Mouse (Mus musculus): Measurements from ENCODE around the gene Tmed9. TPM values are rescaled to one million over a fixed set of nuclear protein-coding genes. Genes with fewer than 3 reads are reported as not detected.
"Not testable (repeated sequence)": the region's sequence is repeated elsewhere in the genome, so short reads cannot be mapped to it uniquely, and the experiment has no call there.

The Tmed9 gene
- polyA plus RNA-seq, 1 experiment from 2014 or later = 98.0 TPM

DNA sequence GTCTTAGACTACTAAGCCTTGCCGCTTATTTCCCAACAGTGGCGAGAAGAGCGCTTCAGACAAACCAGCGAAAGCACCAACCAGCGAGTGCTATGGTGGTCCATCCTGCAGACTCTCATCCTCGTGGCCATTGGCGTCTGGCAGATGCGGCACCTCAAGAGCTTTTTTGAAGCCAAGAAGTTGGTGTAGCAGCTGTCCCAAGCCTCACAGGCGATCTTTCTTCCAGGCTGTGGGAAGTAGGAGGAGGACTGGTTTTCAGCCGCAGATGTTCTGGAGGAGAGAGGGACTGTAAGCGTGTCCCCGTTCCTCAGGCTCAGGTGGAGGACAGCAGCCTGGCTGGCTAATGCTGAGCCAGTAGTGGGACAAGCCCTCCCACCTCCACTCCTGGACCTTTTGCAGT lies 23.3 kb downstream of the Tmed9 start:
- no peaks in the 10 kb centered on the region for H3K9me3 ChIP-seq
- no peak for ATAC-seq (ENCODE audit: low FRiP score, low read depth)

DNA sequence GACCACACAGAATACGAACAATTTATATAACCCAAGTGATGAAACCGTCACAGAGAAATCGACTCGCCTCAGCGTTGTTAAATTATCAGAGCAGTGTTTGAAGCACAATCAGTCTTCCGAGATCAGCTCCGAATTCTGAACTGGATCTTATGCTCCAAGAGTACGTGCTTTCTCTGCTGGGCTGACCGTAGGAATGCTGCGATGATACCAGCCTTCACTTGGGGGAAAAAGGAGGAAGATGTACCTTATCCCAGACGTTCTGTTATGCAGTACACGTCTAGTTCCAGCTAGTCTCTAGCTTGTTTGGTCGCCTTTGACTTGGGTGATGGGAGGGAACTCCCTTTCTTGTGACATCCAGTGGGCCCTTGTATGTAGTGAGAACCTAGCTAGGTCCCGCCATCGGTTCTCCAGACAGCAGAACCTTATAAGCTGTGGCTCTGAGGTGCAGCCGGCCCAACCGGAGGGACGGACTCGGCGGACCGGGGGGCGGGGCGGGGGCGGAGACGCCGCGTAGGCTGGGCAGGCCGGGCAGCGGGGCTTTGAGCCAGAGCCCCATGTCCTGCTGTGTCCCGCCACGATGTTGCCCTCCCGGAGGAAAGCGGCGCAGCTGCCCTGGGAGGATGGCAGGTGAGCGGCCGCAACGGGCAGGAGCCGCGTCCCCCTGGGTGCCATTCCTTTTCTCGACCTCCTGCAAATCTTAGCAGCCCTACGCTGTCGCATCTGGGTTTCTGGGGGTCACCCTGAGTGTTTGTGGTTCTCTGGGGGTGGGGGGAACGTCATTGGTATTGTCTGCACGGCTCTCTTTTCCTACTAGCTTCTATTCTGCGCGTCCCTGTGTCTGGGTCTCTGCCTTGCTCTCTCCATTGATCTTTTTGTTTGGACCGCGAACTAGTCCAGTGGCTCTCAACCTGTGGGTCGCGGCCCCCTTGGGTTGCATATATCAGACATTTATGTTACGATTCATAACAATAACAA lies 26.3 kb downstream of the Tmed9 start, which contains the start of gene B4galt7:
B4galt7 (plus strand) TSS at position 331 of the 975 bp plus-strand sequence.
- peak within 1 kb of the TSS; percentile 83 for H3K4me2 ChIP-seq
- no peaks in the 10 kb centered on the region for H3K27me3 ChIP-seq
- WGBS = 10% methylated on average over 51 of the region's 51 CpGs
- H3K27ac ChIP-seq (replicated peaks) = peak within 1 kb of the TSS; percentile 78
- H3K4me3 ChIP-seq = peak within 1 kb of the TSS; percentile 86
- peaks cover 34% of the 10 kb centered on the region for H3K4me1 ChIP-seq (replicated peaks)
- peak within 1 kb of the TSS; percentile 88 for H3K9ac ChIP-seq
- peaks cover 39% of the 10 kb centered on the region for H3K36me3 ChIP-seq
- H3K9me3 ChIP-seq = no peaks in the 10 kb centered on the region
- peak; percentile 91 for ATAC-seq (ENCODE audit: low FRiP score, low read depth)

More for the DNA sequence above, 23.3 kb downstream of the Tmed9 start:
- Histone ChIP-seq H3K4me2 (no peak overlapping the region), H3K27ac (replicated peaks) (no peak overlapping the region), H3K4me3 (no peak overlapping the region), H3K36me3 (peaks cover 36% of the 10 kb centered on the region), H3K27me3 (no peaks in the 10 kb centered on the region), H3K9ac (no peak overlapping the region), H3K4me1 (replicated peaks) (peaks cover 45% of the 10 kb centered on the region)
- 96% methylated on average over 12 of the region's 12 CpGs for WGBS

DNA sequence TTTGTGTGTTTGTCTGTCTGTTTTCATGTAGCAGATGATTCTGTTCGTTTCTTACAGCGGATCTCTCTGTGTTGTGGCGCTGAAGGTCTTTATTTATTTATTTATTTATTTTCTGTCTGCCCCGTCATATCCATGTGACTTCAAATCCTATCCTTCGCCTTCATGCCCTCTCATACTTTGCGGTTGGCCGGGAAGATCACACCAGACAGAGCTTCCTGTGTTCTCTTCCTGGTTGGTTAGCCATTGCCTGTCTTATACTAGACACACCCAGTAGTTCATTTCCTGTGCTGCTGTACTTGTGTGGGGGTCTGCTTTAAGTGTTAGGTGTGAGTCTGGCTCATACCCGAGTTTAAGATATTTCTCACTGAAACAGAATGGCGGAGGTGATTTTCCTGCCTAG lies 27.1 kb downstream of the Tmed9 start:
- peak overlapping the region; percentile 88 for H3K9ac ChIP-seq
- H3K4me3 ChIP-seq = peak overlapping the region; percentile 86
- H3K4me2 ChIP-seq = peak overlapping the region; percentile 83
- peaks cover 31% of the 10 kb centered on the region for H3K36me3 ChIP-seq
- no peaks in the 10 kb centered on the region for H3K27me3 ChIP-seq
- H3K9me3 ChIP-seq = no peaks in the 10 kb centered on the region
- peak; percentile 37; the same call in 1 of the 2 replicates for ATAC-seq (ENCODE audit: low FRiP score, low read depth)
- WGBS = 16% methylated on average over 9 of the region's 9 CpGs
- peaks cover 28% of the 10 kb centered on the region for H3K4me1 ChIP-seq (replicated peaks)
- H3K27ac ChIP-seq (replicated peaks) = peak overlapping the region; percentile 78

DNA sequence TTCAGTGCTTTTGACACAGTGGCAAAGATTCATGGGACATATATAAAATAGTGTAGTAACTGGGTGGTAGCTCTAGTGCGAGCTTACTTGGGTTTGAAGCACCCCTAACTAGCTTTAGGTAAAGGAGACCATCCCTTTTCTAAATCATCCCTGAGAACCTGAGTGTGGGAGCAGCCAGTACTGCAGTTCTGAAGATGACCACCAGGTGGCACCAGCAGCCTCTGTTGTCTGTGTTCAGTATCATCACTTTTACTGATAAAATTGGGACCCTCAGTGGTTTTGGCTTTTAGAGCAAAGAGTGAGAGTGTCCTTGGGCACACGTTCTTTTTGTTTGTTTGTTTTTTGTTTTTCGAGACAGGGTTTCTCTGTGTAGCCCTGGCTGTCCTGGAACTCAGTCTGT lies 28.1 kb downstream of the Tmed9 start:
- Histone ChIP-seq H3K4me3 (peak overlapping the region; percentile 86; the same call in 1 of the 2 replicates), H3K9ac (no peak overlapping the region), H3K27me3 (no peaks in the 10 kb centered on the region), H3K9me3 (no peaks in the 10 kb centered on the region), H3K27ac (replicated peaks) (no peak overlapping the region), H3K4me2 (peak overlapping the region; percentile 83), H3K36me3 (peaks cover 23% of the 10 kb centered on the region), H3K4me1 (replicated peaks) (peaks cover 28% of the 10 kb centered on the region)
- 10% methylated on average over 3 of the region's 3 CpGs for WGBS
- no peak for ATAC-seq (ENCODE audit: low FRiP score, low read depth)

DNA sequence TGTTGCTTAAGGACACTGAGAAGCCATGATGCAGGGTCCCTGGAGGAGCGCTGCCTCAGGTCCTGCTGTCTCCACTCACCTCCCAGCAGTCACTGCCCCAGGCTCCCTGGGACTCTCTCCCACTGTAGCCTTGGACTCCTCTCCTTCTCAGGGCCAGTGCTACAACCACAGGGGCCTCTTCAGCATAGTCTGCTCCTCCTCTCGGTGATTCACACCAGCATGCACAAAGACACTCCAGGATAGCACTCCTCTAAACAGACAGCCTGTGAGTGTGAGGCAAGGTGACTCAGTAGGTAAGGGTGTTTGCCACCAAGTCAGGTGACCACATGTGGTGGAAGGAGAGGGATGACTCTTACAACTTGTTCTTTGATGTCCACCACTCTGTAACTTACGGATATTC lies 31.1 kb downstream of the Tmed9 start:
- H3K9ac ChIP-seq = no peak overlapping the region
- ATAC-seq (ENCODE audit: low FRiP score, low read depth) = no peak
- H3K9me3 ChIP-seq = no peaks in the 10 kb centered on the region
- peaks cover 24% of the 10 kb centered on the region for H3K4me1 ChIP-seq (replicated peaks)
- WGBS = 91% methylated on average over 3 of the region's 3 CpGs
- no peaks in the 10 kb centered on the region for H3K27me3 ChIP-seq
- H3K4me2 ChIP-seq = no peak overlapping the region
- peaks cover 25% of the 10 kb centered on the region for H3K36me3 ChIP-seq
- no peak overlapping the region for H3K27ac ChIP-seq (replicated peaks)
- H3K4me3 ChIP-seq = no peak overlapping the region

DNA sequence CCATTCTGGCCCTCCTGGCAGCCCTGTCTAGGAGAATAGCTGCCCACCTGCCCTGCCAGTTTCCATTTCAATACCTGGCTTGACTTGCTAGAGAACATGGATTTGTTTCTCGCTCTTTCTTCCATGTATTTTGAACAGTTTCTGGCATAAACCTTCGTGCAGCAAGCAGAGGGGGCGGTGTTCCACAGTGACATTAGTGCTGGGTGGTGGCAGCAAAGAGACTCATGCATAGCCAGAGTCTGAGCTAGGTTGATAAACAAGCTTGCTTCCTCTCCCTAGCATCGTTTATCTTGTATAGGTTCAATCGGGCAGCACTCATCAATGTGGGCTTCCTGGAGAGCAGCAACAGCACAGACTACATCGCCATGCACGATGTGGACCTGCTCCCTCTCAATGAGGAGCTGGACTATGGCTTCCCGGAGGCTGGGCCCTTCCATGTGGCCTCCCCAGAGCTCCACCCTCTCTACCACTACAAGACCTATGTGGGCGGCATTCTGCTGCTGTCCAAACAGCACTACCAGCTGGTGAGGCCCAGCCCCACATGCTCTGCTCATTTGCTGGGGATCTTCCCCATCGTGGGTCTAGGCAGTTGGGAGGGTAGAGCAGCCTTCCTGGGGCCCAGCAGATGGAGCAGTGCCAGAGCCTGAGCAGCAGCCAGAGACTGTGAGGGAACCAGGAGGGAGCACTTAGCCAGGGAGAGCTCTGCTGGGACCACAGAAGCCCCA lies 33.5 kb downstream of the Tmed9 start:
- H3K36me3 ChIP-seq = peaks cover 33% of the 10 kb centered on the region
- H3K4me3 ChIP-seq = no peak overlapping the region
- no peak overlapping the region for H3K27ac ChIP-seq (replicated peaks)
- no peak overlapping the region for H3K9ac ChIP-seq
- H3K4me1 ChIP-seq (replicated peaks) = peaks cover 5% of the 10 kb centered on the region
- no peak for ATAC-seq (ENCODE audit: low FRiP score, low read depth)
- H3K9me3 ChIP-seq = no peaks in the 10 kb centered on the region
- 81% methylated on average over 10 of the region's 10 CpGs for WGBS
- no peak overlapping the region for H3K4me2 ChIP-seq
- no peaks in the 10 kb centered on the region for H3K27me3 ChIP-seq

DNA sequence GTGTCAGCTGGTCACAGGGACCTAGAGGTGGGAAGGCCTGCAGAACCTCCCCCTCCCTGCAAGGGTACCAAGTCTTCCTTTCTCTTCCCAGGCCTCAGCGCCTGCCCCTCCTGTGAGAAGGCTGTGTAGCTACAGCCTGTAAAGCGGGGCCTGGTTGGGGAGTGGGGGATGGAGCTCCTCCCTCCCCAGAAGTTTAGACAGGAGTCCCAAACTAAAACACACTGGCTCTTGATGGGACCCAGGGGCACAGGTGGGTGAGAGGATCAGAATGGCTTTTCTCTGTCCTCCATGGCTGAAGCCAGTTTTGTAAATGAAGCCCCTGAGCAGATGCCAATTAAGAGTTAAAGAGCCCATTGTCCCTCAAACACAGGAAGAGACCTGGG lies 34.1 kb downstream of the Tmed9 start:
- WGBS = 91% methylated on average over 2 of the region's 2 CpGs
- Histone ChIP-seq H3K27ac (replicated peaks) (no peak overlapping the region), H3K36me3 (peaks cover 33% of the 10 kb centered on the region), H3K27me3 (no peaks in the 10 kb centered on the region), H3K4me2 (no peak overlapping the region), H3K4me1 (replicated peaks) (no peaks in the 10 kb centered on the region), H3K4me3 (no peak overlapping the region), H3K9ac (no peak overlapping the region), H3K9me3 (no peaks in the 10 kb centered on the region)
- ATAC-seq (ENCODE audit: low FRiP score, low read depth) = no peak

DNA sequence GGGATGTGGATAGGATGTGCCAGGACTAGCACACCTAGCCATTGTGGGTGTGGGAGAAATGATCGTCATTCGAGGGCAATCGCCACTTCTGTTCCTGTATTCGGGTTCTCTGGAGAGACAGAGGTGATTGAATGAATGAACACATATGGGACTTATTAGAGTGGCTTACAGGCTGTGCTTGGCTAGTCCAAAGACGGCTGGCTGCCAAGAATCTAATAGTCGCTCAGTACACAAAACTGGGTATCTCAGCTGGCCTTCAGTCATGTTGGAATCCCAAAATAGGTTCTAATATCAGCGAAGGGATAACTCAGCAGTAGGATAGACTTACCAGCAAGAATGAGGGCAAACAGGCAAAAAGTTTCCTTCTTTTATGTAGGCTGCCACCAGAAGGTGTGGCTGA lies 38.5 kb downstream of the Tmed9 start:
- Histone ChIP-seq H3K4me3 (no peak overlapping the region), H3K9me3 (no peaks in the 10 kb centered on the region), H3K9ac (no peak overlapping the region), H3K4me2 (no peak overlapping the region), H3K4me1 (replicated peaks) (no peaks in the 10 kb centered on the region), H3K27me3 (no peaks in the 10 kb centered on the region), H3K27ac (replicated peaks) (no peak overlapping the region), H3K36me3 (peaks cover 29% of the 10 kb centered on the region)
- ATAC-seq (ENCODE audit: low FRiP score, low read depth) = no peak
- WGBS = 85% methylated on average over 7 of the region's 7 CpGs

DNA sequence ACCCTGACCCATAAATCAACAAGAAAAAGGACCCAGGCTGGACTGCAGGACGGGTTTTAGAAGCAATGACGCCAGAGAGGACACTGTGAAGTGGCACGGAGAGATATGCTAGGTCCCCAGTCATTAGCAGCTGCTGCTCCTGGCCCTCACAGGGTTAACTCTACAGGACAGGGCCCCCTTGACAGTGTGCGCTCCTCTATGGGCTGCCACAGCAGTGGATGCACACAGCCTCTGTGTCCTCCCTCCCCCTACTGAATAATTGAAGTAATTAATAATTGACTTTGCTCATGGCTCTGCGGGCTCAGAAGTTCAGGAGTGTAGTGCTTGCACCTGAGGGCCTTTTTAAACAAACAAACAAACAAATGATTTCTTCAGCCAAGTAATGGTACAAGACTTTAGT lies 39.9 kb downstream of the Tmed9 start:
- 35% methylated on average over 5 of the region's 5 CpGs for WGBS
- no peak for ATAC-seq (ENCODE audit: low FRiP score, low read depth)
- Histone ChIP-seq H3K4me1 (replicated peaks) (no peaks in the 10 kb centered on the region), H3K4me3 (no peak overlapping the region), H3K9me3 (no peaks in the 10 kb centered on the region), H3K9ac (no peak overlapping the region), H3K27me3 (no peaks in the 10 kb centered on the region), H3K4me2 (no peak overlapping the region), H3K36me3 (peaks cover 23% of the 10 kb centered on the region), H3K27ac (replicated peaks) (no peak overlapping the region)

DNA sequence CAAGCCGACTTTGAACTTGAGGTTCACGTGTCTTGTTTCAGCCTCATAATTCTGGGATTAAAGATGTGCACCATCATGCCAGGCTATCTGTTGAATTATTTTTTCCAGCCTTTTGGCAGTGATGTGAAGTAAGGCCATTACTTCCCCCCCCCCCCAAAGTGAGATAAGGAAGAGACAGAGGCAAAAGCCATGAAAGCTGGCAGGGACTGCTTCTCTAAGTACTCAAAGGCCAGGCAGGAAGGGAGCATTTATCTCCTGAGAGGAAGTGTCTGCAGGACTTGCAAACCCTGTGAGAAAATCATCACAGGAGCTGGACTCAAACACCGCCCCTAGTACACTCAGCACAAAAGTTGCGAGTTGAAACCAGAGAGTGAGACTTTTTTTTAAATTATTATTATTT lies 45.8 kb downstream of the Tmed9 start:
- H3K27ac ChIP-seq (replicated peaks) = no peak overlapping the region
- 93% methylated on average over 4 of the region's 4 CpGs for WGBS
- H3K4me2 ChIP-seq = no peak overlapping the region
- H3K9ac ChIP-seq = no peak overlapping the region
- no peaks in the 10 kb centered on the region for H3K9me3 ChIP-seq
- no peak overlapping the region for H3K4me3 ChIP-seq
- H3K4me1 ChIP-seq (replicated peaks) = peaks cover 15% of the 10 kb centered on the region
- ATAC-seq (ENCODE audit: low FRiP score, low read depth) = no peak
- no peaks in the 10 kb centered on the region for H3K27me3 ChIP-seq
- peaks cover 5% of the 10 kb centered on the region; the same call in 1 of the 2 replicates for H3K36me3 ChIP-seq

DNA sequence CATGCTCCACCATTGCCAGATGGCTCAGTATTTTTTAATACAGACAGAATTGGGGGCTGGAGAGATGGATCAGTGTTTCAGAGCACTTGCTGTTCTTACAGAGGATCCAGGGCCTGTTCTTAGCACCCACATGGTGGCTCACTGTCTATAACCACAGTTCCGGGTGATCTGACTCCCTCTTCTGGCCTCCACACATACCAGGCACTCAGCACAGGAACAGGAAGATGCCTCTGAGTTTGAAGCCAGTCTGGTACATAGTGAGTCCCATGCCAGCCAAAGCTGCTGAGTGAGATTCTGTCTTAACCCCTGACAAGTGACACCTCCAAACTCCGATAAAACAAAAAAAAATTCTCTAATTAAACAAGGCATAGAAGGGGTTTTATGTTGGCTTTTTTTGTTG lies 46.7 kb downstream of the Tmed9 start:
- Histone ChIP-seq H3K9ac (no peak overlapping the region), H3K4me1 (replicated peaks) (peaks cover 24% of the 10 kb centered on the region), H3K27me3 (no peaks in the 10 kb centered on the region), H3K27ac (replicated peaks) (no peak overlapping the region), H3K9me3 (no peaks in the 10 kb centered on the region), H3K4me2 (no peak overlapping the region), H3K36me3 (peaks cover under 1% of the 10 kb centered on the region; the same call in 1 of the 2 replicates), H3K4me3 (no peak overlapping the region)
- 85% methylated on average over 2 of the region's 2 CpGs for WGBS
- no peak for ATAC-seq (ENCODE audit: low FRiP score, low read depth)

DNA sequence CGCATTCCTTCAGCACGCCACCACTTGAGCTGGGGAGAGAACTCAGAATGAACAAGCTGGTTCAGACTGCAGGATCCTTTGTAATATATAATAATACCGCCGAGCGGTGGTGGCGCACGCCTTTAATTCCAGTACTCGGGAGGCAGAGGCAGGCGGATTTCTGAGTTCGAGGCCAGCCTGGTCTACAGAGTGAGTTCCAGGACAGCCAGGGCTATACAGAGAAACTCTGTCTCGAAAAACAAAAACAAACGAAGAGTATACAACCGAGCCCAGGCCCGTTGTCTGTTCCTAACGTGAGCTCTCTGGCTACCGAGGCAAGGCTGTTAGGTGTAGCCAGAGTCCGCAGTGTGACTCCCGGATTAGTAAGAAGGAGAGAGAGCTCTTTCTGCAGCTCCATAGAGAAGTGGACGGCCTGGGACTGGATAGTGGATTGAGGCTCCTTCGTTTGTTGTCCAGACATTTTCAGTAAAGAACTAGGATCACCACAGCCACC lies 48.7 kb downstream of the Tmed9 start:
- Histone ChIP-seq H3K4me3 (peak overlapping the region; percentile 92), H3K36me3 (peaks cover 12% of the 10 kb centered on the region; the same call in 1 of the 2 replicates), H3K4me1 (replicated peaks) (peaks cover 40% of the 10 kb centered on the region), H3K4me2 (peak overlapping the region; percentile 66), H3K9ac (peak overlapping the region; percentile 91), H3K27ac (replicated peaks) (peak overlapping the region; percentile 93)
- not testable (repeated sequence) for ATAC-seq (ENCODE audit: low FRiP score, low read depth); H3K27me3 ChIP-seq; H3K9me3 ChIP-seq
- 23% methylated on average over 20 of the region's 20 CpGs for WGBS

Measured in hindbrain, embryonic 15.5 days (tissue).